Mouse (Mus musculus) megakaryocyte, embryonic 14.5 days (primary cell): ENCODE results near the gene Trak2.
"Not testable (repeated sequence)": the region's sequence is repeated elsewhere in the genome, so short reads cannot be mapped to it uniquely, and the experiment has no call there.

ENCODE experiments used
- FLI1 ChIP-seq: IDR thresholded peaks from 2 replicates; pipeline ENCODE4 v1.6.1; 2012; ENCODE audit warnings: low read length, inconsistent platforms, mixed read lengths
- GATA1 ChIP-seq: IDR thresholded peaks from 3 replicates; pipeline ENCODE4 v1.6.1; 2012; ENCODE audit warnings: mixed read lengths, low read length, inconsistent platforms, borderline replicate concordance

DNA sequence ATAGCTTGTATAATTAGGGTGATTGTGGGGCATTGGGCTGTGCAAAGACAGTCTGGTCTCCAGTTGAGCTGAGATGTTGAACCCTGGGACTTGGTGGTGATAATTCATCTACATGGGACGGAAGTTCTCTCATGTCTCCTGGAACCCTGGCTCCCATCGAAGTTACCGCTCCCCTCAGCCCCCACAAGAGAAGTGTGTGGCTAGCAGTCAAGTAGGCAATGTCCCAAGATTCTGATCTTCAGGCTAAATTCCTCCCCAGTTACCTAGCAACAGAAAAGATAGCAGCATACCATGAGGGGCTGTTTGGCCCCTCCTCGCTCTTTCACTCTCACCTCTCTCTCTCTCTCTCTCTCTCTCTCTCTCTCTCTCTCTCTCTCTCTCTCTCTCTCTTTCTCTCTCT lies 114.1 kb downstream of the Trak2 start:
- not testable (repeated sequence) for TF ChIP-seq GATA1, FLI1
